13 mouse cellular contexts compared by ENCODE assay signal in genomic region chr5:65665370-65665769, GRCm38 (mm10).
"Had no signal": no experiment of that assay in that cellular context is flagged by ENCODE, and none has a peak within 500 bp of the region (broad histone marks: within the 10 kb centered on the region; RNA-seq: fewer than 3 reads in every experiment).

No protein-coding gene starts in this region.

- ATAC-seq: liver, postnatal 0 days; lung, postnatal 0 days; midbrain, embryonic 15.5 days had no signal

- DNase-seq: kidney, postnatal 10 days; kidney, postnatal 4 days; left cerebral cortex, postnatal 4 days; liver, postnatal 0 days; lung, embryonic 14.5 days; right cerebral cortex, adult 18-20 months; right cerebral cortex, postnatal 25 days; spleen, adult 18-20 months; thymus, adult 2 months; thymus, postnatal 14 days; thymus, postnatal 4 days had no signal
